In the genomic region with DNA sequence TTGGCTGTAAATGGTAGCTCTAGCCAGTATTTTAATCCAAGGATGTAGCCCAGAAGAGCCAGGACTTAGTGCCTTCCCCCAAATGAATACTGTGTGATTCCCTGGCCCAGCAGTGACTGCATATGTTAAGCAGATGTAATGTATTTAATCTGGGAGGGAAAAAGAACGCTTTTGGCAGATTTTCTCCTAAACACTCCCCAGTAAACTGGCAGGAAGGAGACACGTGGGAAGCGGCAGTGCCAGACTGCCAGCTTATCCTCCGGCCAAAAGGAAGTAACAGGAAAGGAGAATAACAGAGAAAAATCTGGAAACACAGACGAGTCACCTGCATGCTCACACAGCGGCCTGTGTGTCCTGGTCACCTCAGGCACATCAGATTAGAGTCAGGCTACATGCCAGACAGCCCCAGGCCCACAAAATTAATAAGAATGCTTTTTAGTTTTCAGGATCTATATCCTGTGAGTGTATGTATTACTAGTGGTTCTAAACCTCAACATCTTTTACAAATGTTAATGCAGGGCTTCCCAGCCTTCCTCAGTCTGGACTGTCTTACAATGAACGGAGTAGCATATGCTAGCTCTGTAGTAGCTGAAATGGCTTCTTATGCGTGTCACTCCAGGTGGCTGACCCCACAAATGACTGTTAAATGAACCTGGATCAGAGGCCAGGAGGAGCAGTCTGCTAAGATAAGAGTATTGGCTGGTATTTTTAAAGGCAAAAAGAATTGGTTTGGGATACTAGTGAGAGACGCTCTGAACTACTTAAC, we compare ENCODE assay signal across 11 mouse cellular contexts.
A peak's percentile ranks its signal among the peaks of the same experiment; 100 is the strongest.
DNase-seq lines count a peak whose midpoint lies in the region; ATAC-seq and TF ChIP-seq lines count a peak whose summit lies in the region.
"Had no signal": no experiment of that assay in that cellular context is flagged by ENCODE, and none has a peak within 500 bp of the region (broad histone marks: within the 10 kb centered on the region; RNA-seq: fewer than 3 reads in every experiment).

No protein-coding gene starts in this region.

- H3K27ac ChIP-seq in embryonic facial prominence, embryonic 14.5 days (replicated peaks; ENCODE audit: low read depth, low read length): no peak overlapping the region; the same call in 1 of the 2 replicates
- no peak overlapping the region for H3K27ac ChIP-seq in embryonic facial prominence, embryonic 10.5 days (replicated peaks)
- H3K27ac ChIP-seq in left cerebral cortex, adult 2 months: no peak overlapping the region
- H3K27ac ChIP-seq: liver, embryonic 14.5 days had no signal

- intact Hi-C loops in left cerebral cortex, adult 2 months (cut with DNase I): no loop called here

- no peak for TF ChIP-seq CTCF in brain, embryonic 14.5 days (IDR thresholded peaks at IDR 0.05; ENCODE audit: borderline replicate concordance, extremely low read depth, insufficient read depth, insufficient read length)
- no peak for TF ChIP-seq CTCF in left cerebral cortex, adult 2 months (IDR thresholded peaks at IDR 0.05)

- no peak overlapping the region for H3K4me2 ChIP-seq in embryonic facial prominence, embryonic 14.5 days (ENCODE audit: low read depth, low read length)
- H3K4me2 ChIP-seq: embryonic facial prominence, embryonic 13.5 days; heart, embryonic 12.5 days had no signal

- no peak for ATAC-seq in embryonic facial prominence, embryonic 14.5 days (ENCODE audit: low read depth)

- H3K27me3 ChIP-seq in embryonic facial prominence, embryonic 14.5 days (replicated peaks; ENCODE audit: control insufficient read depth, insufficient read depth, low read length): no peaks in the 10 kb centered on the region
- no peaks in the 10 kb centered on the region for H3K27me3 ChIP-seq in embryonic facial prominence, embryonic 10.5 days (replicated peaks; ENCODE audit: low read depth, poor library complexity, severe bottlenecking)
- H3K27me3 ChIP-seq: embryonic facial prominence, embryonic 13.5 days; heart, embryonic 12.5 days had no signal

- H3K36me3 ChIP-seq in embryonic facial prominence, embryonic 14.5 days (ENCODE audit: control insufficient read depth, insufficient read depth, low read length): no peaks in the 10 kb centered on the region
- no peaks in the 10 kb centered on the region for H3K36me3 ChIP-seq in embryonic facial prominence, embryonic 10.5 days (replicated peaks)
- H3K36me3 ChIP-seq: embryonic facial prominence, embryonic 13.5 days; heart, embryonic 12.5 days had no signal

- TF ChIP-seq POLR2A in brain, embryonic 14.5 days (IDR thresholded peaks at IDR 0.05; ENCODE audit: borderline replicate concordance, extremely low read depth, insufficient read depth, insufficient read length, poor library complexity, severe bottlenecking): no peak

- H3K9me3 ChIP-seq in embryonic facial prominence, embryonic 14.5 days (ENCODE audit: control insufficient read depth, low read length): no peaks in the 10 kb centered on the region
- H3K9me3 ChIP-seq in embryonic facial prominence, embryonic 10.5 days: no peaks in the 10 kb centered on the region
- H3K9me3 ChIP-seq: embryonic facial prominence, embryonic 13.5 days; heart, embryonic 12.5 days had no signal

- peak; percentile 41 for DNase-seq in embryonic facial prominence, embryonic 14.5 days (ENCODE audit: low spot score)
- no peak for DNase-seq in embryonic facial prominence, embryonic 10.5 days (ENCODE audit: low spot score)
- peak; percentile 82 for DNase-seq in brain, embryonic 14.5 days (ENCODE audit: low read depth)
- peak; percentile 30 to 74 for DNase-seq in frontal cortex, adult 2 months (ENCODE audit: extremely low spot score in 1 of 2, low spot score in 1 of 2)
- peak; percentile 14 to 29 for DNase-seq in left cerebral cortex, adult 2 months (ENCODE audit: extremely low spot score in 1 of 2, low spot score in 2 of 2)
- DNase-seq in adrenal gland, postnatal 25 days: no peak
- DNase-seq in kidney, postnatal 10 days: no peak
- no peak for DNase-seq in kidney, adult 11 months

- H3K4me3 ChIP-seq in embryonic facial prominence, embryonic 14.5 days (ENCODE audit: low read depth, low read length): no peak overlapping the region
- no peak overlapping the region for H3K4me3 ChIP-seq in embryonic facial prominence, embryonic 10.5 days
- no peak overlapping the region for H3K4me3 ChIP-seq in left cerebral cortex, adult 2 months
- H3K4me3 ChIP-seq: embryonic facial prominence, embryonic 13.5 days; heart, embryonic 12.5 days had no signal

- 55% methylated on average over 9 of the region's 9 CpGs for whole genome bisulfite sequencing in embryonic facial prominence, embryonic 14.5 days
- WGBS in embryonic facial prominence, embryonic 10.5 days: 80% methylated on average over 9 of the region's 9 CpGs

- 0 out of 2 replicates have a peak, but pooled peaks cover 2% of the 10 kb centered on the region for H3K4me1 ChIP-seq in embryonic facial prominence, embryonic 14.5 days (ENCODE audit: control insufficient read depth, insufficient read depth, low read length)
- no peaks in the 10 kb centered on the region for H3K4me1 ChIP-seq in embryonic facial prominence, embryonic 10.5 days

- no peak overlapping the region for H3K9ac ChIP-seq in embryonic facial prominence, embryonic 14.5 days (ENCODE audit: low read depth, low read length)
- H3K9ac ChIP-seq: embryonic facial prominence, embryonic 13.5 days; heart, embryonic 12.5 days; liver, embryonic 14.5 days had no signal

Comparison
In these comparisons a context has a peak if more than half of its experiments do, and no peak if none do; other contexts are left out.
1. DNase-seq: peak in embryonic facial prominence, embryonic 14.5 days (single experiment), brain, embryonic 14.5 days (single experiment), frontal cortex, adult 2 months (2 of 2) and left cerebral cortex, adult 2 months (2 of 2); none in embryonic facial prominence, embryonic 10.5 days (single experiment), adrenal gland, postnatal 25 days (single experiment), kidney, postnatal 10 days (single experiment) and kidney, adult 11 months (single experiment).